Mouse (Mus musculus): ENCODE results near the gene Rab37.

- TF ChIP-seq CTCF (IDR thresholded peaks at IDR 0.05) (no peak), EP300 (IDR thresholded peaks at IDR 0.05; ENCODE audit: insufficient read depth, low read depth, low read length) (no peak)
Observed at GRCm38 (mm10) chr11:115184973-115185372, 93.7 kb downstream of the Rab37 start.

All from heart, adult 2 months (tissue).